Mouse (Mus musculus) ES-CJ7 (cell line): ENCODE measurements around the gene Rngtt.

Source experiments
- DNase-seq: peaks from one replicate; pipeline ENCODE4 v3.0.0; 2011; ENCODE audit warnings: low read depth, low spot score

Rngtt gene

DNA sequence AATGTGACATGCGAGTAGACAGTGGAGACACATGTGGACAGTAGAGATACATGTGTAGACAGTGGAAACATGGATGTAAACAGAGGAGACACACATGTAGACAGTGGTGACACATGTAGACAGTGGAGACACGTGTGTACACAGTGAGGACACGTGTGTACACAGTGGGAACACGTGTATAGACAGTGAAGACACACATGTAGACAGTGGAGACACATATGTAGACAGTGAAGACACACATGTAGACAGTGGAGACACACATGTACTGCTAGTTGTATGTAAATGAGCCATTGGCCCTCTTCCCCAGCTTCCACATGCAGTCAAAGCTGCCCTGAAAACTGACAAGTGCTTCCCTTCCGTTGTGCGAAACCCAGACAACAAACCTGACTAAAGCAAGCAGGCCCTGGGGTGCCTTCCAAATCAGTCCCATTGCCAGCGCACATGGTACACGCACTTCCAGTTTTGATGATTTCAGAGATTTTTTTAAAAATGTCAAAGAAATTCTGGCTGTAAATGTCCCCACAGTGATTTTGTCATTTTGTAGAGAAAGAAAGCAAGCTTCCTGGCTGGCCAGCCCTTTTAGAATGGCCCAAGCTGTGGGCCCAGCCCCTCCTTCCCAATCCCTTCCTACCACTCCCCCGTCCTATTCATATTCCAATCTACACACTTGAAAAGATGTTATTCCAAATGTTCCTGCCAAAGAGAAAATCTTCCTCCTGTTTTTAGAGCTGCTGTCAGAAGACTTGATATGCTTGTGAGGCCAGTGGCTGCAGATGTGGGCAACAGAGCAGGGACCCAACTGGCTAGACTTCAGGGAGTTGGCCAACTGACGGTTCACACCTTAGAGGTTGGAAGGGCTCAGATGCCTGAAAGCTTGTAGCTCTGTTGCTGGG lies 204.2 kb downstream of the Rngtt start:
- no peak for DNase-seq

DNA sequence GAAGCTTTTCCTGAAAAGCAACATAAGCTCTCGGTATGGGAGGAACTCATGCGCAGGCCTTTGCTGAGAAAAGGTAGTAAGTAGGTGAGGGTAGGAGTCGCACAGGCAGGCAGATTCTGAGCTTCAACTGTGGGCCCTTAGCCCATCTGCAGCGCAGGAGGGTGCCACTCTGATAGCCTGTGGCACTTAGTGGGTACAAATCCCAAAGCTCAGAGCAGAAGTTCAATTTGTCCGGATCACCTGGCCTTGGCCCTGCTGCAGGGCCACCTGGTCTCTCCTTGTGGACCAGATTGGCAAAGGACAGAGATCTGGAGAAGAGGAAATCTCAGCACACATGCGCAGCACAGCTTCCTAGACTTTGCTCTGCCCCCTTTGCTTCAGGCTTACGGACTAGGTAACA lies 210.1 kb downstream of the Rngtt start:
- no peak for DNase-seq

DNA sequence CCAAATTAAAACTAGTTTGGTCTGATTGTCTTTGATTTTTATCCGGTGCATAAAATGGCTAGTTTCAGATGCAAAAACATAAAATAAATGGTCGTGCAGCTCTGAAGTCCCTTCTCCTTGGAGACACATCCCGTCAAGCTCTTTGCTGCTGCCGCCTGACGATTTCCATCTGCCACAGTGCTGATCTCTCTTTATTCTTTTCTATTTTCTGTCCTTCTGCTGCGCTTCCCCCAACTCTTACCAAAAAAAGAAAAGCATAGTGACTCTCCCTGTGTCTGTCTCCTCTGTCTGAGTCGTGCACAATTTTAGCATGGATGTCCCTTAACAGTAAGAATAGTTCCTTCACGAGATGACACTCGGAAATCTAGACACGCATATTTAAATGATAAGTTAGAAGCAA lies 210.8 kb downstream of the Rngtt start:
- no peak for DNase-seq

DNA sequence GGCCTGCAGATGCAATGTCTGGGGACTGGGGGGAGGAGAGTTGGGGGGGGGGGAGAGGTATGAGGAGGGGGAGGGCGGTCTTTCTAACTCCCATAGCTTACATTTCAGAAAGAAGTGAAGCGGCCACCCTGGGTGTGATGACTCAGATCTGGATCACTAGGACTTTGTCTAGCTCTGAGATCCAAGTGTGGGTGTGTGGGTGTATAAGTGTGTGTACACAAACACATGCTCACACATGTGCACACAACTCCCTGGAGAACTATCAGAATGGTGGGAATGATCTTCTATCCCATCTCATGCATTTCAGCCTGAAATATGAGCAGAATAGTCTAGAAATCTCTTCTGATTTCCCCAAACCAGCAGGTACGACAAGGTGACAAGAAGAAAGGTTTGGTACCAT lies 213.7 kb downstream of the Rngtt start:
- no peak for DNase-seq

DNA sequence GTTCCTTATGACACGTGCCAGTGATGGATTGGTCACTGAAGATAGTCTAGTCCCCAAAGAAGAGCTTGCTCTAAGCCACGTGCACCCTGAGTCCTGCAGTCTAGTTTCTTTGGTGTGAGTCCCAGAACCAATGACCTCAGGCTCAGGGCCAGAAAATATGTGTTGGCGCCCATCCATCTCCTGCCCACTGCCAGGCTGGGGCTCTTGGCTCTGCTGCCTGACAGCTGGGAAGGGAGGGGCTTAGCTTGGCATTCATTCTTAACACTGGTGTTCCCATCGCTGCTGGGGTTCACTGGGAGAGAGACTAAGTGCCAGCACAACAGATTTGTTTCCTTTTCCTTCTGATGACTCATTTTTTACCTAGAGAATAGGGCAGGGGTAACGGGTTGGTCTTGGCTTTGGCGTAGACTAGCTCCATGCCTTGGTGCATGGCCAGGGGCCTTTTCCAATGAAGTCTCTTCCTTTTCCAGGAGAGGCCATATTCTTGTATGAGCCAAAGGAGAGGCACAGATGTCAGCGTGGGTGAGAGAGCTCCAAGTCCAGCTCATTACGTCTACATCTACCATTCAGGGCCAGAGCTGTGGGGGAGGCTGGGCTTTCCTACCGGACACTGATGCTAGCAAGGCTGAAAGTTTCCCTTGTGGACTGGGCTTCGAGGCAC lies 214.5 kb downstream of the Rngtt start:
- no peak for DNase-seq

- no peak for DNase-seq
Measured at GRCm38 (mm10) chr4:33525272-33525671, 215.2 kb downstream of the Rngtt start.

GRCm38 (mm10) chr4:33526092-33526491 lies 216.0 kb downstream of the Rngtt start:
- DNase-seq = peak; percentile 50

DNA sequence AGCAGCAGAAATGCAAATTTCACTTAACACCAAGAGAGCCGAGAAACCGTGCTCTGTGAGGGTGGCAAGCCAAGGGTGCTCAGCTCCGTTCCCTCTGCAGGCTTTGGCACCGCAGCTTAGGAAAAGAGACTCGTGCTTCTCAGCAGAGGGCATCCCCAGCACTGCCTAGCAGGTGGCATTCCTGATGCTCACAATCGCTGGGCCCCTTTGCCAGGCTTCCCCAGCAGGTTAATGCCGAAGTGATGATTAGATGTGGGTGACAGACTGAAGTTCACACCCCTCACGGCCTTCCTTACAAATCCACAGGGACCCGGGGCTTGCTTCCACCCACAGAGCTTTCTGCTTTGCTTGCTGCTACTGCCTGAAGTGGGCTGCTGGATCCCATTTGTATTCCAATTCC lies 216.6 kb downstream of the Rngtt start:
- no peak for DNase-seq

DNA sequence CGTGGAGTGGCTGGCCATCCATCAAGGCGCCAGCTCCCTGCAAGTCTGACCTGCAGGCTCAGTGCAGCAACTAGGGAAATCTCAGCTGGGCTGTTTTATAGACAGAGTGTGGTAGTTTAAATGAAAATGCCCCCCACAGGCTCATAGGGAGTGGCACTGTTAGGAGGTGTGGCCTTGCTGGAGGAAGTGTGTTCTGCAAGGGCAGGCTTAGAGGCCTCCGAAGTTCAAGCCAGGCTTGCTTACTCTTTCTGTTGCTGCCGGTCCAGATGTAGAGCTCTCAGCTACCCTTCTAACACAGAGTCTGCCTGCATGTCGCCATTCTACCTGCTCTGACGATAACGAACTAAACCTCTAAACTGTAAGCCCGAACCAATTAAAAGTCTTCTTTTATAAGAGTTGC lies 222.5 kb downstream of the Rngtt start:
- peak; percentile 53 for DNase-seq

DNA sequence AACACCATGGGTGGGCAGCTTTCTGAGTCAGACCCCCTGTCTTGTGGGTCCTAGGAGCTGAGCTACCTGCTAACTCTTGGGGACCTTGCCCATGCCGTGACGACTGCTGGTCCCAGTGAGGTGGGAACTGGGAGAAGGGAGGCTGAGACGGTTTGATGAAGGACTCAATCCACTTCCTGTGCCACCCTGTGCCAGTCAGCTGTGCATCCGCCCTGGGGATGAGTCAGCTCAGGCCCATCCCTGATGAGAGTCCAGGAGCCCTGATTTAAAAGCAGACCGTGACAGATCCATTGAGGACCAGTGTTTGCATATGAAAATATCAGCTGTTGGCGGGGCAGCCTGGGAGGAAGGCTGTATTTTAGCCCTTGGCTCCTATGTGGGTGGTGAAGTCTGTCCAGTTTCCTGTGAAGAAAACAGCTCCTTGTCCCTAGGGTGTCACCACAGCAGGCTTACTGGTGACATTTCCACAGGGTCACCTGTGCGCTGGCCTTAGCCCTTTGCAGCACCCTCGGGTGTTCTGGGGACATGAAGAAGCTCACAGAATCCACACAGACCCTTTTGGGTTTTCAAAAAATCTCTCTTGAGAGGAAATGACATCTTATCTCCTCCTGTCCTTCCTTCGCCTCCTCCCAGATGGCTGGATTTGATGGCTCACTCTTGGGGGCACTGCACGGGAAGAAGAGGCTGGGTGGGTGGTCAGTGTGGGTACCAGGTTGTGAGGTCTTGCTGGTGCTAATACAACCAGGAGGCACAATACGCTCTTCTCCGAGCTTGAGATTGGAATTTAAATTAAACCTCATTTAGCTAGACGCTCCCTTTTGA lies 234.9 kb downstream of the Rngtt start:
- DNase-seq = no peak

GRCm38 (mm10) chr4:33545577-33545879 lies 235.4 kb downstream of the Rngtt start:
- no peak for DNase-seq

DNA sequence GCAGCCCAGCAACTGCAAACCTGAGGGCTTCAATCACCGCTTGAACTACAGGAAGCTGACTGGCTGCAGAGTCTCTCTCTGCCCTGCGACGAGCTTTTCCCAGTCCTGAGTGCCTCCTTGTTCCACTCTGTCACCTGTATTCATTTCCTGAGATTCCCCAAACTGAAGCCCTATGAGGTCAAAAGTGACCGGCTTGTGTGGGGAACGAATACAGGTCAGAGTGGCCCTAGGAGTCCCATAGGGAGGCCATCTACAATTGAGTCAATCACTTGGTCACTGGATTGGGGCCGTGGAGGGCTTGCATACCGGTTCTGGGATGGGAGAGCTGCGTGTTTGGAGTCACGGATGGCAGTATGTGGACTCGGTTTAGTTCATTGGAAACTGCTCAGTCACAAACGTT lies 236.2 kb downstream of the Rngtt start:
- DNase-seq = no peak

GRCm38 (mm10) chr4:33547315-33547929 lies 237.3 kb downstream of the Rngtt start:
- no peak for DNase-seq

DNA sequence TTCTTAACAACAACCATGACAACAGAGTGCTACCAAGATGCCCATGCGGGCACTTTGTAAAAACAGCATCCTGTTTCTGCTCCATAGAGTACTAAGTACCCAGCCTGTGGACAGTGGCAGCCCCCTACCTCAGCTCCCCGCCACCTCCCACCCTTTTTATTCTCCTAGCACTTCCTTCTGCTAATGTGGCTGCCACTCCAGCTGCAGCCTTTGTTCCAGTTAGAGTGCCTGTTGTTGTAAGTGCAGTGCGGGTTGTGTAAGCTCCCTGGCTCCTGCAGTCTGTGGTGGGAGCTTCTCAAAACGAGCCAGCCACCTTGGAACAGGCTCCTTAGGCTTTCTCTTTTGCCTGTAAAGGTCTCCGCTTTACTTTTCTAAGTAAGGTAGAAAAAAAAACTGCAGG lies 239.5 kb downstream of the Rngtt start:
- DNase-seq = no peak
